Mouse (Mus musculus) testis, postnatal 14 days (tissue): ENCODE data around the gene Palld.

Experiments used
- DNase-seq: peaks from one replicate; pipeline ENCODE4 v3.0.0; 2021; ENCODE audit warnings: low spot score

Palld gene

GRCm38 (mm10) chr8:61725306-61726017 lies 177.0 kb downstream of the Palld start:
- no peak for DNase-seq

- no peak for DNase-seq
Observed at GRCm38 (mm10) chr8:61722226-61722625, 180.3 kb downstream of the Palld start.

- no peak for DNase-seq
Observed at GRCm38 (mm10) chr8:61715351-61716125, 187.0 kb downstream of the Palld start.

- no peak for DNase-seq
Observed at GRCm38 (mm10) chr8:61714293-61714831, 188.1 kb downstream of the Palld start.

GRCm38 (mm10) chr8:61713195-61713990 lies 189.1 kb downstream of the Palld start:
- DNase-seq = no peak

GRCm38 (mm10) chr8:61712426-61712825 lies 190.1 kb downstream of the Palld start:
- DNase-seq = no peak

GRCm38 (mm10) chr8:61708586-61709305 lies 193.7 kb downstream of the Palld start:
- no peak for DNase-seq

- no peak for DNase-seq
Observed at GRCm38 (mm10) chr8:61705491-61705890, 197.0 kb downstream of the Palld start.

GRCm38 (mm10) chr8:61702122-61702521 lies 200.4 kb downstream of the Palld start:
- DNase-seq = no peak

GRCm38 (mm10) chr8:61700932-61701681 lies 201.4 kb downstream of the Palld start:
- no peak for DNase-seq

- no peak for DNase-seq
Observed at GRCm38 (mm10) chr8:61700298-61700697, 202.2 kb downstream of the Palld start.

GRCm38 (mm10) chr8:61698959-61699358 lies 203.5 kb downstream of the Palld start:
- DNase-seq = no peak

- DNase-seq = no peak
Observed at GRCm38 (mm10) chr8:61697728-61698385, 204.6 kb downstream of the Palld start.

GRCm38 (mm10) chr8:61696846-61697455 lies 205.5 kb downstream of the Palld start:
- no peak for DNase-seq

- no peak for DNase-seq
Observed at GRCm38 (mm10) chr8:61695416-61695815, 207.1 kb downstream of the Palld start.

- no peak for DNase-seq
Observed at GRCm38 (mm10) chr8:61692866-61693265, 209.6 kb downstream of the Palld start.

- DNase-seq = no peak
Observed at GRCm38 (mm10) chr8:61692129-61692528, 210.4 kb downstream of the Palld start.

GRCm38 (mm10) chr8:61691391-61691790 lies 211.1 kb downstream of the Palld start:
- no peak for DNase-seq

GRCm38 (mm10) chr8:61687071-61687470 lies 215.4 kb downstream of the Palld start:
- DNase-seq = no peak

- no peak for DNase-seq
Observed at GRCm38 (mm10) chr8:61686340-61686739, 216.2 kb downstream of the Palld start.
